Mouse (Mus musculus) cortical plate, adult 2 months (tissue): ENCODE measurements around the gene Dusp18.

ENCODE experiments used
- CTCF ChIP-seq: fragments of 200-500 bp; IDR thresholded peaks from 2 replicates; pipeline ENCODE4 v1.5.1; 2011; ENCODE audit warnings: mild to moderate bottlenecking, control low read depth, low read length; ENCODE audit not compliant: insufficient read depth; ENCODE audit errors: extremely low read depth
- POLR2A ChIP-seq: fragments of 200-500 bp; IDR thresholded peaks from 2 replicates; pipeline ENCODE4 v1.6.1; 2011; ENCODE audit warnings: mild to moderate bottlenecking, low read length, control low read depth; ENCODE audit not compliant: insufficient read depth; ENCODE audit errors: extremely low read depth

- TF ChIP-seq CTCF (no peak), POLR2A (no peak)
Observed at GRCm38 (mm10) chr11:3909236-3909635, 14.2 kb downstream of the Dusp18 start.
